Mouse (Mus musculus): ENCODE data around the gene Olfr70. TPM values are rescaled to one million over a fixed set of nuclear protein-coding genes. Genes with fewer than 3 reads are reported as not detected.

Olfr70 gene
- polyA plus RNA-seq, 2 experiments from 2014 or later: not detected

- ATAC-seq: no peak
These were observed 9.3 kb upstream of the Olfr70 start, which contains the start of gene Olfr71 for GRCm38 (mm10) chr4:43709869-43710268. Olfr71 (minus strand) TSS chr4:43710255.

DNA sequence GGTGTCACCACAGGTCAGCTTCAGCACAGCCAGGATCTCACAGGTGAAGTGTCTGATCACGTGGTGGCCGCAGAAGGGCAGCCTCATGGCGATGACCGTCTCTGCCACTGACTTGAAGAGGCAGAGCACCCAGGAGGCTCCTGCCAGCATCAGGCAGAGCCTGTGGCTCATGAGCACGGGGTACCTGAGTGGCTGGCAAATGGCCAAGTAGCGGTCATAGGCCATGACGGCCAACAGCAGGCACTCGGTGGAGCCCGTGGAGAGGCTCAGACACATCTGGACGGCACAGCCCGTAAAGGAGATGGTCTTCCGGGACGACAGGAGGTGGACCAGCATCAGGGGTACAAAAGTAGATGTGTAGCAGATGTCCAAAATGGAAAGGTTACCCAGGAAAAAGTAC, 5.4 kb upstream of the Olfr70 start:
- no peak for ATAC-seq

DNA sequence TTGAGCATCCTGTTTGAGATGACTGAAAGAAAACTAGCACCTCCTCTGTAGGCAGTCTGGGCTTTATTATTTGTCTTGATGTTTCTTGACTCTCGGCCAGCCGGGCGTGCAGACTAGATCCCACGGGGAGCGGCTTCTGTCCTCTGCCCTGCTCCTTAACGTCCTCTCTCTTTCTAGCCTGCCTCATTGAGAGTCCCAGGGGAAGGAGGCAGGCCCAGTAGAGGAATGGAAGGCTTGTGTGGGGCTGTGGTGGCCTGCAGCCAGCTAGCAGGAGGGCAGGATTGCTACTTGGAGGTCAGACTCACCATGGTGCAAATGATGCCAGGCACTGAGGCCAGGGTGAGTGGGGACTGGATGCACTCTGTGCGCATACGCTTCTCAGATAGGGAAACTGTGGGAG, 3.2 kb upstream of the Olfr70 start:
- no peak for ATAC-seq

GRCm38 (mm10) chr4:43703439-43703838, 2.8 kb upstream of the Olfr70 start:
- ATAC-seq: no peak

DNA sequence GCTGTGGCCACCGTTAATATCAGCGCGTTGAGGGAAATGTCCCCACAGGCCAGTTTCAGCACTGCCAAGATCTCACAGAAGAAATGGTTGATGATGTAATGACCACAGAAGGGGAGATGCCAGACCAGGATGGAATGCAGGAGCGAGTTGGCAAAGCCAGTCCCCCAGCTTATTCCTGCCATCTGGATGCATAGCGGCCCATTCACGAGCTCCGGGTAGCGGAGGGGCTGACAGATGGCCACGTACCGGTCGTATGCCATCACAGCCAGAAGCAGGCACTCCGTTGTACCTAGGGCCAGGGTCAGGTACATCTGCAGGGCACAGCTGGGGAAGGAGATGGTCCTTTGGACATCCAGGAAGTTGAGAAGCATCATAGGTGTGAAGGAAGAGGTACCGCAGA, 4.0 kb downstream of the Olfr70 start:
- ATAC-seq: no peak

DNA sequence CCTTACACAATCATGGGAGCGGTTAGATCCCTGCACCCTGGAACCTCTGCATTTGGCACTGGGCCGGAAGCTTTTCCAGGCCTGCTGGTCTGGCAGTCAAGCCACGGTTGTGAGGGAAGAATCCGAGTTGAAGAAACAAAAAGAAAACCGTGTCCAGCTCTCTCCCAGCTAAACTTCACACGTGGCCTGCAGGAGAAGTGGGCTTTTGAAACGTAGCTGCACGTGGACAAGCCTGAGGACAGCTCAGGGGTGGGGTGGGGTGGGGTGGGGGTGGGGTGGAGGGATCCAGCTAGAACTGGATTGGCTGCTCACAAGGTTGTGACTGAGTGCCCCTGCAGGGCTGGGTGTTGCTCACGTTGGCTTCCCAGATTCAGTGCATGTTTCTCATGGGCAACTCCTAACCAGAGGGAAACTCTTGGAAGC, 5.3 kb downstream of the Olfr70 start:
- ATAC-seq: no peak

- no peak for ATAC-seq
These were observed 6.0 kb downstream of the Olfr70 start for GRCm38 (mm10) chr4:43694439-43695248.

DNA sequence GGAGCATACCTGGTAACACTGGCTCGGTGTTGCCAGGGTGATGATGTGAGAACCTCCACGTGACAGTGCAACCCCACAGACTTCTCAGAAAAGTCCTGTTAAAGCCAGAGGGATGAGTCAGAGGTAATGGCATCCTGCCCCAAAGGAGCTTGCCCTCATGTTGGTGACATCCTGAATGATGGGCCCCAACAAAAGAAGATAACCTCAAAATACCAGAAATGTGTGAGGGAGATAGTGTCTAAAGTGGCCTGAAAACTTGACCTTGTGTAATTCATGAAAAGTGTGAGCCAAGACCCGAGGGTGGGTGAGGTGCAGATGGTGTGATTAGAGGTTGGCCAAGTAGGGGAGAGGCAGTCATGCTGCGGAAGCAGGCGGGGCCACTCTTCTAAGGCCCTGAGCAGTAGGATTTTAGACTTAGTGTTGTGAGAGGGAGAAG, 6.8 kb downstream of the Olfr70 start:
- ATAC-seq: no peak

- no peak for ATAC-seq
These were observed 9.6 kb downstream of the Olfr70 start for GRCm38 (mm10) chr4:43691026-43691425.

DNA sequence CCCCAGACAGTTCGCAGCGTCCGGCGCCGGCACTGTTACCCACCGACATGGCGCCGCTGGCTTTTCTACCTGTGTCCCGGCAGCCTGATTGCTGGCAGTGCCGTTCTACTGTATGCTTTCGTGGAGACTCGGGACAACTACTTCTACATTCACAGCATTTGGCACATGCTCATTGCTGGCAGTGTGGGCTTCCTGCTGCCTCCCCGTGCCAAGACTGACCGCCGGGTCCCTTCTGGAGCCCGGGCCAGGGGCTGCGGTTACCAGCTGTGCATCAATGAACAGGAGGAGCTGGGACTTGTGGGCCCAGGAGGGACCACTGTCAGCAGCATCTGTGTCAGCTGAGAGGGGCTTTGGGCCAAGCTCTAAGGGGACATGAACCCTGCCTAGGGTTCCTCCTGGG, 10.6 kb downstream of the Olfr70 start:
- ATAC-seq: no peak

- no peak for ATAC-seq
These were observed 21.1 kb downstream of the Olfr70 start for GRCm38 (mm10) chr4:43679416-43680043.

- ATAC-seq: no peak
These were observed 22.1 kb downstream of the Olfr70 start for GRCm38 (mm10) chr4:43678541-43678940.

DNA sequence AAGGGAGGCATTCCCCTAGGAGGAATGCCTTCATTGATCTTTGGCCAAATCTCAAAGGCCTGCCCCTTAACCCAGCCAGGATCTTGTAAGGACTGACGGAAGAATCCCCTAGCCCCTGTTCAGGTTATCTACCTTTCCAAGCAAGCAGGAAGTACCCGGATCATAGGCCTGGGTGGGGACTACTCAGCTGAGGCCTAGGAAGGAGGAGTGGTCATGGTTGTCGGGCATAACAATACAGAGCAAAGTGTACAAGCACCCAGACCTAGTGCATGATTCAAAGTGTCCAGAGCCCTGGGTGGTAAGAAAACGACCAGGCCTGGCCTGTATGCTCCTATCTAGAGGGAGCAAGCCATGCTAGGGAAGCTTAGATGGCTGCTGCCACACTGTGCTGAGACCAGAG, 25.0 kb downstream of the Olfr70 start:
- ATAC-seq: no peak

- ATAC-seq: no peak
These were observed 25.6 kb downstream of the Olfr70 start for GRCm38 (mm10) chr4:43674974-43675373.

DNA sequence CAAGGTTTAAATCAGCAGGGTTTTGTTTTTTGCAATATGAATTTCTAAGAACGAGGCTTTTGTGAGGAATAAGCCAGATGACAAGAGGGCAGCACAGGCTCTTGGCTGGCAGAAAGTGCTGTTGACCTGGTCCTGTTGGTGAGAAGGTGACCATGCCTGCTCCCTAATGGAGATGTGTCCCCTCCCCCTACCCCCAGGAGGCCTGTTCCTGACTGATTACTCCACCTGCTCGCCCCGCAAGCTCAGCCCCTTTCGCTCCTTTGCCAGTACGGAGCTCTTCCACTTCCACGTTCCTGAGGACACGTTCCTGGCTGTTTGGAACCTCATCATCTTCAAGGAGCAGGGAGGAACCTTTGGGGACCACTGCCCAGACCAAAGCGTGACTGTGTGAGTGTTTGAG, 26.9 kb downstream of the Olfr70 start:
- no peak for ATAC-seq

DNA sequence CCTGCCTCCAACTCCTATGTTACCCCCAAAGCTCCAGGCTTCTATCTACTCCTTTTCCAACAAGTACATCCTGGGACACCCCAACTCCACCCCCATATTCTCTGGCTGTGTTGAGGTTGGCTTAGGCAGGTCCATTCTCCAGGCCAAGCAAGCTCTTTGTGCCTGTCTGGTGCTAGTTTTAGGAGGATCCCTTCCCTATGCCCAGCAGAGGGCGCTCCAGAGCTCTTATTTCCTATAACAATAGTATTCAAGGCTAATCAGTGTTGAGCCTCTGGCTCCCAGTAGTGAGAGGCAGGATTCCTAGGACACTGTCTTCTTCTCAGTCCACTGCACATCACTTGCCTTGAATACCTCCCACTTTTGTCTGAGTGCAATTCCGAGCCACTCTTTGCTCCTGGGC, 28.5 kb downstream of the Olfr70 start:
- ATAC-seq: no peak

GRCm38 (mm10) chr4:43669428-43669794, 31.2 kb downstream of the Olfr70 start:
- ATAC-seq: no peak

GRCm38 (mm10) chr4:43668782-43669427, 31.7 kb downstream of the Olfr70 start, which contains the start of the genes Tmem8b and Fam221b:
Tmem8b (plus strand) TSS chr4:43668971.
Fam221b (minus strand) TSS chr4:43669145.
- peak; percentile 97 for ATAC-seq

DNA sequence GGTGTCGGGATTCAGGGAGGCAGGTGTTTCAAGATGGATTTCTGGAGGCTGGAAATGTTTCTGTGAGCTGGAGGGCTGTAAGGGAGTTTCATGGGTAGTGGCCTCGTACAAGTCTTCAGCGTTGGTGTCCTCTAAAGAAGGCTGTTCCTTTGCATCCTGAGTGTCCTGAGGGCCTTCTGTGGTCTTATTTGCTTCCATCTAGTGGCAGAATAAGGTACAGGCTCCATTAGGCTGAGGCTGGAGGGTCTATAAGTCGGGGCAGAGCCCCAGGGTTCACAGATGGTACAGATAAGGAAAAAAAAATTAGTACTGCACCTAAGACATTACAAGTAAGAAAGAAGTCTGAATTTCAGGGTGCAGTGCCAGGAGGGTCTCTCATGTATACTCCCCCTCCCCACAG, 34.2 kb downstream of the Olfr70 start:
- ATAC-seq: no peak

- no peak for ATAC-seq
These were observed 43.5 kb downstream of the Olfr70 start for GRCm38 (mm10) chr4:43657146-43657545.

- peak; percentile 96 for ATAC-seq
These were observed 44.1 kb downstream of the Olfr70 start, which contains the start of gene Hint2 for GRCm38 (mm10) chr4:43656339-43657109. Hint2 (minus strand) TSS chr4:43656466.

- peak; percentile 4 for ATAC-seq
These were observed 44.8 kb downstream of the Olfr70 start for GRCm38 (mm10) chr4:43655656-43656338.
